Mouse (Mus musculus) embryonic facial prominence, embryonic 12.5 days (tissue): ENCODE results near the gene Chst8. TPM values are rescaled to one million over a fixed set of nuclear protein-coding genes. Genes with fewer than 3 reads are reported as not detected.

ENCODE experiments used
- ATAC-seq: fragments of 200-750 bp; cut with Nextera tagmentation; 2 replicates; pipeline ENCODE4 v1.8.0; 2017; ENCODE audit not compliant: insufficient number of reproducible peaks, insufficient read depth, low FRiP score, low TSS enrichment
- H3K27ac ChIP-seq: fragments of 300-500 bp; sonication (generic); 2 replicates; pipeline ENCODE4 v1.5.1; 2016; ENCODE audit warnings: mild to moderate bottlenecking
- H3K27me3 ChIP-seq: fragments of 300-500 bp; sonication (generic); 2 replicates; pipeline ENCODE4 v1.6.1; 2016; ENCODE audit warnings: mild to moderate bottlenecking, moderate library complexity
- H3K36me3 ChIP-seq: fragments of 300-500 bp; sonication (generic); 2 replicates; pipeline ENCODE4 v1.6.1; 2016; ENCODE audit warnings: mild to moderate bottlenecking
- H3K4me1 ChIP-seq: fragments of 300-500 bp; sonication (generic); 2 replicates; pipeline ENCODE4 v1.6.1; 2016
- H3K4me2 ChIP-seq: fragments of 300-500 bp; sonication (generic); replicated peaks from 2 replicates; pipeline ENCODE4 v1.6.1; 2016; ENCODE audit warnings: mild to moderate bottlenecking, moderate library complexity
- H3K4me3 ChIP-seq: fragments of 300-500 bp; sonication (generic); 2 replicates; pipeline ENCODE4 v1.5.1; 2016; ENCODE audit warnings: mild to moderate bottlenecking
- H3K9ac ChIP-seq: fragments of 300-500 bp; sonication (generic); 2 replicates; pipeline ENCODE4 v1.6.1; 2016; ENCODE audit warnings: mild to moderate bottlenecking, moderate library complexity
- H3K9me3 ChIP-seq: fragments of 300-500 bp; sonication (generic); 2 replicates; pipeline ENCODE4 v1.6.1; 2016; ENCODE audit warnings: mild to moderate bottlenecking, moderate library complexity
- WGBS: fragments of 180-500 bp; shearing (Covaris S2); methylation state at CpG from one replicate; pipeline ENCODE4 v1.1.7; 2016; 5-methylcytosine and 5-hydroxymethylcytosine counted together
- polyA plus RNA-seq: library from polyadenylated mRNA; unstranded; fragments of >200 nt; fragmentation: Nextera tagmentation; extraction: Ambion mirVana; gene quantifications from 2 replicates; pipeline ENCODE4 v1.2.1, GENCODE M21; 2016

The Chst8 gene
- polyA plus RNA-seq, 1 experiment from 2014 or later = 10.6 TPM

DNA sequence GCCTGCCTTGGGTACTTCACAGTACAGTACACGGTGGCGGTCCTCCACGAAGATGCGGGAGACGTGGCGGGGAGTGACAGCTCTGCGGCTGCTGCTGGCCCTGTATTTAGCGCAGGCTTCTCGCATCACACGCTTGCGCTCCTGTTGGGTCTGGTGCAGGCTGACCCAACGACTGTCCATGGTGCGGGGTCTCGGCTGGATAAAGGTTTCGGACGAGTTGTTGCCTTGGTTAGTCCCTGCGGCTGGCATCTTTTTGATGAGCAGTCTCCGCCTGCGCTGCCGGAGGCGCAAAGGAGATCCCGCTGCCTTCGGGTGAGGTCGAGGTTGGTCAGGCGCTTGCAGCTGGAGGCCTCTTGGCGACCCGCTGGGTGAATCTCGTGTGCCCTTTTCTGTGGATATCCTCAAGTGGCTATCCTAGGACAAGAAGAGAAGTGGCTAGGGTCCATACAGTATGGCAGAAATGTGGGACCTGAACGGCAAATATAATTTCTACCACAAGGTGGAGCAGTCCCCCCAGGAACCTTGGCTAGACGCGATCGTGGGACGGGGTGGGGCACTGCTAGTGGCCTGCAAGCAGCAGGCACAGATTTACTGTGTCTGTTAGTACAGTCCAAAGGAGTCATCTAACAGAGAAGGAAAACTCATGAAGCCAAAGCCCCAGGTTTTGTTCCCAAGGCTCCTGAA, 136.5 kb downstream of the Chst8 start:
- peak; percentile 37; the same call in 1 of the 2 replicates for ATAC-seq

DNA sequence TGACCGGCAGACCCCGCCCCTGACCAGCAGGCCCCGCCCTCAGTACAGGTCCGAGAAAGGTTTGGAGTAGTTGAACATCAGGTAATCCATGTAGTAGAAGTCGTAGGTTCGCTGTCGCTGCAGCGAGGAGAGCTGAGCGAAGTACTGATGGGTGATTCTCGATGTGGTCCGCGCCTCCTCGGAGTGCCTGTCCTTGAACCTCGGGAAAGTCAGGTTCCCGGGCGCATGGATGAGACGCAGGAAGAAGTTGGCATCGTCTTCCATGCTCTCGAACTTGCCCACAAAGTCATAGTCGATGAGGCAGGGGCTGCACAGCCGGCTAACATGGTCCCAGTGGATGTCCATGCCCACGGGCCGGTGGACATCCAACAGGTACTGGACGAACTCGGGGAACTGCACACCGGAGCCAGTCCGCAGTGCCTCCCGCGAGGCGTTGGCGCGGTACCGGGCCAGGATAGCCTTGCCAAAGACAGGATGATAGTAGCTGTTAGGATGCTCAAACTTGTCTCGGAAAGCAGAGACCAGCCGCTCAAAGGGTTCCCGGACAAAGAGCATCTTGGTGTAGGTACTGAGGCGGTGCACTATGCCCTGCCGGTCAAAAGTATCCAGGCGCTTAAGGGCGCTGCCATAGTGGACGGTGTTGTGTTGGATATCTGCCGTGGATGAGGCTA, 137.3 kb downstream of the Chst8 start:
- H3K9me3 ChIP-seq = no peaks in the 10 kb centered on the region
- H3K27ac ChIP-seq = no peak overlapping the region
- peak overlapping the region; percentile 27 for H3K4me3 ChIP-seq
- WGBS = 11% methylated on average over 42 of the region's 42 CpGs
- H3K4me1 ChIP-seq = peaks cover 13% of the 10 kb centered on the region; the same call in 1 of the 2 replicates
- no peaks in the 10 kb centered on the region for H3K36me3 ChIP-seq
- H3K9ac ChIP-seq = 0 out of 2 replicates have a peak overlapping the region, but pooled peaks have one; percentile 15
- H3K4me2 ChIP-seq = peak overlapping the region; percentile 54
- H3K27me3 ChIP-seq = peaks cover 43% of the 10 kb centered on the region
- no peak for ATAC-seq

More for the DNA sequence above, 136.5 kb downstream of the Chst8 start:
- Histone ChIP-seq H3K4me3 (peak overlapping the region; percentile 27), H3K4me2 (peak overlapping the region; percentile 54), H3K9me3 (no peaks in the 10 kb centered on the region), H3K9ac (0 out of 2 replicates have a peak overlapping the region, but pooled peaks have one; percentile 15), H3K27me3 (peaks cover 43% of the 10 kb centered on the region), H3K36me3 (no peaks in the 10 kb centered on the region), H3K4me1 (peaks cover 13% of the 10 kb centered on the region; the same call in 1 of the 2 replicates), H3K27ac (no peak overlapping the region)
- WGBS = 8% methylated on average over 33 of the region's 33 CpGs

DNA sequence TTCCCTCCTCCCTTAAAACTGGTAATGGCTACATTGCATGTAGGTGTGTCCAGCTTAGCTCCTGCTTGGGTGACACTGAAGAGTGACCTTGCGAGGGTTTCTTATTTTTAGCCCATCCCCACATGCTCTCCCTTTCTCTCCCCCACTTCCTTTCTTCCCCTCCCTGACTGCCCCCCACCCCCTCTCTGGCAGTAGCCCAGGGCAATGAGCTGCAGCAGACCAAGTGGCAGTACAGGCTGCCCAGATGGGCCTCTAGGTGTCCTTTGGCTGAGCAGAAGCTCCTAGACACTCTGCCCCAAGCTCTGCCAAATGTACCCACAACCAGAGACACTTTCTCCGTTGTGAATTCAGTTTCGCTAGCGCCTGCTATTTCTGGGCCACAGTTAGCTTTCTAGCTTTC, 139.6 kb downstream of the Chst8 start:
- H3K27me3 ChIP-seq = peaks cover 40% of the 10 kb centered on the region
- no peak for ATAC-seq

DNA sequence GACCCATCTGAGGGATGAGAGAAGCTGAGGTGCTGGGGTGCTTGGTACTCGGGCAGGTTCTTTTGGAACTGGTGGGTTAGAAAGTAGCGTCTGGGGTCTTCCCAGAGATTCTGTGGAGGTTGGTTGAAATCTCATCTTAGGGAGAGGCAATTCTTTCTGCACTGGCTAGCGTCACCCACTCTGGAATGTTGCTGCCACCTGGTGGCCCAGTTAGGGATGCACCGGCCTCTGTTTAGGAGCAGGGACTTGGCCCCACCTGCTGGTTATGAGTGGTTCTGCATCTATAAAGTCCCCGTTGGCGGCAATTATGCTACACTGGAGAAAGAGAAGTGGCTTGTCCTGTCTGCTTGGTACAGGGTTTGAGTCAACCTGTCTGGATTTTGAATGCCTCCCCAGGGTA, 140.6 kb downstream of the Chst8 start:
- no peak overlapping the region for H3K27ac ChIP-seq
- H3K4me1 ChIP-seq = peaks cover 18% of the 10 kb centered on the region; the same call in 1 of the 2 replicates
- ATAC-seq = no peak
- no peaks in the 10 kb centered on the region for H3K36me3 ChIP-seq
- H3K4me2 ChIP-seq = no peak overlapping the region
- no peak overlapping the region for H3K9ac ChIP-seq
- peaks cover 40% of the 10 kb centered on the region for H3K27me3 ChIP-seq
- no peak overlapping the region for H3K4me3 ChIP-seq
- no peaks in the 10 kb centered on the region for H3K9me3 ChIP-seq
- WGBS = 2% methylated on average over 6 of the region's 6 CpGs

More for the DNA sequence above, 139.6 kb downstream of the Chst8 start:
- Histone ChIP-seq H3K36me3 (no peaks in the 10 kb centered on the region), H3K4me1 (peaks cover 18% of the 10 kb centered on the region; the same call in 1 of the 2 replicates), H3K4me3 (no peak overlapping the region), H3K9ac (no peak overlapping the region), H3K9me3 (no peaks in the 10 kb centered on the region), H3K4me2 (no peak overlapping the region), H3K27ac (no peak overlapping the region)
- WGBS = 71% methylated on average over 4 of the region's 4 CpGs

DNA sequence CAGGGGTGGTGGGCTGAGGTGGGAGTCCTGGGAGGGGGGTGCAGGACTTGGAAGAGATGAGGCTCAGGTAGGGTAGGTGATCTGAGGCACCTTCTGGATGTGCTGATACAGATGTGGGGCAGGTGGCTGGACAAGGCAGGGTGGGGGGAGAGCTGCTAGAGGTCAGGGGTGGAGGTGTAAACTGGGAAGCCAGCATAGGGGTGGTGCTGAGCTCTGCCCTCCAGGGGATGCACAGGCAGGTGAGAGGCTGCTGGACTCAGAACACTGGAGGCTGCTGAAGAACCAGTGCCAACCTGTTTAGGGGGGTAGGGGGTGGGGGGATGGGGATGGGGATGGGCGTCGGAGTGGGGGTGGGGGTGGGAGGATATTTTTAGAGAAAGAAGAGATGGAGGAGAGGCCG, 141.7 kb downstream of the Chst8 start:
- WGBS = 83% methylated on average over 3 of the region's 3 CpGs
- Histone ChIP-seq H3K27ac (no peak overlapping the region), H3K9ac (no peak overlapping the region), H3K4me3 (no peak overlapping the region), H3K4me2 (no peak overlapping the region), H3K4me1 (peaks cover 16% of the 10 kb centered on the region; the same call in 1 of the 2 replicates), H3K9me3 (no peaks in the 10 kb centered on the region), H3K36me3 (no peaks in the 10 kb centered on the region), H3K27me3 (peaks cover 36% of the 10 kb centered on the region)
- ATAC-seq = no peak

DNA sequence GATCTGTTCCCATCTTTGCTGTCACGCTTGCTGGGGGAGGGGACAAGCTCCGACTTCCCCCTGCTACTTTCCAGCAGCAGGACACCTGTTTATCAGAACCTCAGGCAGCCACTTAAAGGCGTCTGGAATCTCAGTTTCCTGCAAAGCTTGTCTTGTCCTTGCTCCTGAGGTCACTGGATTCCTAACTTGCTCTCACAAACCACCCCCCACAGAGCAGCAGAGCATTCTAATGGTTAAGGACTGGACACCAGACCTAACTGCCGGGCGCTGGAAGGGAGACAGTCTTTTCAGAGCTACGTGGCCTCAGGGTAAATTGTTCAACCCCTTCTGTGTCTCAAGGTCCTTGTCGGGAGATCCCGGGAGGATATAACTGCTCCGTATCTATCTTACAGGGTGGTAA, 143.2 kb downstream of the Chst8 start:
- H3K4me3 ChIP-seq = no peak overlapping the region
- H3K4me1 ChIP-seq = 0 out of 2 replicates have a peak, but pooled peaks cover 5% of the 10 kb centered on the region
- H3K36me3 ChIP-seq = no peaks in the 10 kb centered on the region
- H3K27me3 ChIP-seq = peaks cover 22% of the 10 kb centered on the region
- 8% methylated on average over 9 of the region's 9 CpGs for WGBS
- H3K27ac ChIP-seq = no peak overlapping the region
- H3K4me2 ChIP-seq = no peak overlapping the region
- no peak for ATAC-seq
- H3K9me3 ChIP-seq = no peaks in the 10 kb centered on the region
- H3K9ac ChIP-seq = no peak overlapping the region

DNA sequence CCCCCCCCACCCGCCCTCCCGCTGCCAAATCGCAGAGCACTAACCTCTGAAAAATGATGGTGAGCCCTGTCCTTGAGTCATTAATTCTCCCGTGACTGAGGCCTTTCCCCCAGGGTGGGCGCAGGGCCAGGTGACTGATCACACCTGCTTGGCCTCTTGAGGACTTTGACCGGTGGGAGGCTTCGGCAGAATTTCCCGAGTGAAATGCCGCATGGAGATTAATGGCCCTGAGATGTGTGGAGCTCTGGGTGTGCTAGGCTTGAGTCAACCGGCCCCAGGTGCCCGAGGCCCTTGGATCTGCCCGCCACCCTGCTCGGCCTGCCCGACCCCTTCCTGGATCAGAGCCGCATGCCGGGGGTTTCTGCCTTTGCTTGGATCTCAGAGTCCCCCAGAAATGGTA, 144.6 kb downstream of the Chst8 start:
- 85% methylated on average over 16 of the region's 16 CpGs for WGBS
- ATAC-seq = no peak
- no peak overlapping the region for H3K4me2 ChIP-seq

DNA sequence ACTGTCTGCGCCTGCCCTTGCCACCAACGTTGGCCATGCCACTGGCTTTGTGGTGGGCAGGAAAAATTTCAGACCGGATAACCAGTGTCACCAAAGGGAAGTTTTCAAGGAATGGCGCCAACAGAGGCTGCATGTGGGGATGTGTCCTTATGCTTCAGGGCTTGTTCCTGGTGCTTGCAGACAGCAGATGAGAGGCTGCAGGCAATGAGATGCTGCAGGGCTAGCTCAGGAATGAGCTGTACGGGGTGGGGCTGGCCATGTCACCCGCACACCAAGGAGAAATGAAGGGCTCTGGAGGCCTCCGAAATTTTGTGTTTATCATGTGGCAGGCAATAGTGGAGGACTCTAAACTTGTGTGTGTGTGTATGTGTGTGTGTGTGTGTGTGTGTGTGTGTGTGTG, 149.4 kb downstream of the Chst8 start:
- no peaks in the 10 kb centered on the region for H3K27me3 ChIP-seq
- H3K9ac ChIP-seq = no peak overlapping the region
- no peak for ATAC-seq
- 41% methylated on average over 7 of the region's 7 CpGs for WGBS
- H3K4me1 ChIP-seq = 0 out of 2 replicates have a peak, but pooled peaks cover 6% of the 10 kb centered on the region
- no peak overlapping the region for H3K27ac ChIP-seq
- no peaks in the 10 kb centered on the region for H3K36me3 ChIP-seq
- no peak overlapping the region for H3K4me2 ChIP-seq
- H3K4me3 ChIP-seq = no peak overlapping the region
- H3K9me3 ChIP-seq = no peaks in the 10 kb centered on the region

More for the DNA sequence above, 144.6 kb downstream of the Chst8 start:
- no peaks in the 10 kb centered on the region for H3K9me3 ChIP-seq
- H3K4me3 ChIP-seq = no peak overlapping the region
- H3K27me3 ChIP-seq = peaks cover 7% of the 10 kb centered on the region; the same call in 1 of the 2 replicates
- H3K4me1 ChIP-seq = 0 out of 2 replicates have a peak, but pooled peaks cover 5% of the 10 kb centered on the region
- no peak overlapping the region for H3K27ac ChIP-seq
- no peaks in the 10 kb centered on the region for H3K36me3 ChIP-seq
- no peak overlapping the region for H3K9ac ChIP-seq

DNA sequence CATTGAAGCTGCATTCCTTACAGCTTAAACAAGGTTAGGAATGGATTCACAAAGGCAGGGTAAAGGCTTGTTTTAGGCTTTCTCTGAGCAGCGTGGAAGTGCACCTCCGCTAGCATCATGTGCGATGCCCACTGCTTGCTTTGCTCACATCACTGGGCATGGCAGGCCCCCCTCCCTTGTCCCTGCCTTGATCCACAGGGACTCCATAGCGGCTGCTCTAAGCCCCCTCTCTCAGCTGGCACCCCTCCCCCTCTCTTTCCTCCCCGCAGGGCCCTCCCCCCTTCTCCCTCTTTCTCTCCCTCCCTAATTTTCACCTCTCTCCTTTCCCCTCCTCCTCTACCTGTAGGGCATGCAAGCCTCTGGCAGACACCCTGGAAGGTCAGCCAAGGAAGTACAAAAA, 150.3 kb downstream of the Chst8 start:
- no peaks in the 10 kb centered on the region for H3K9me3 ChIP-seq
- ATAC-seq = no peak
- 15% methylated on average over 5 of the region's 5 CpGs for WGBS
- no peak overlapping the region for H3K27ac ChIP-seq
- H3K27me3 ChIP-seq = no peaks in the 10 kb centered on the region
- H3K4me3 ChIP-seq = no peak overlapping the region
- H3K9ac ChIP-seq = no peak overlapping the region
- H3K4me2 ChIP-seq = no peak overlapping the region
- no peaks in the 10 kb centered on the region for H3K36me3 ChIP-seq
- 0 out of 2 replicates have a peak, but pooled peaks cover 6% of the 10 kb centered on the region for H3K4me1 ChIP-seq

DNA sequence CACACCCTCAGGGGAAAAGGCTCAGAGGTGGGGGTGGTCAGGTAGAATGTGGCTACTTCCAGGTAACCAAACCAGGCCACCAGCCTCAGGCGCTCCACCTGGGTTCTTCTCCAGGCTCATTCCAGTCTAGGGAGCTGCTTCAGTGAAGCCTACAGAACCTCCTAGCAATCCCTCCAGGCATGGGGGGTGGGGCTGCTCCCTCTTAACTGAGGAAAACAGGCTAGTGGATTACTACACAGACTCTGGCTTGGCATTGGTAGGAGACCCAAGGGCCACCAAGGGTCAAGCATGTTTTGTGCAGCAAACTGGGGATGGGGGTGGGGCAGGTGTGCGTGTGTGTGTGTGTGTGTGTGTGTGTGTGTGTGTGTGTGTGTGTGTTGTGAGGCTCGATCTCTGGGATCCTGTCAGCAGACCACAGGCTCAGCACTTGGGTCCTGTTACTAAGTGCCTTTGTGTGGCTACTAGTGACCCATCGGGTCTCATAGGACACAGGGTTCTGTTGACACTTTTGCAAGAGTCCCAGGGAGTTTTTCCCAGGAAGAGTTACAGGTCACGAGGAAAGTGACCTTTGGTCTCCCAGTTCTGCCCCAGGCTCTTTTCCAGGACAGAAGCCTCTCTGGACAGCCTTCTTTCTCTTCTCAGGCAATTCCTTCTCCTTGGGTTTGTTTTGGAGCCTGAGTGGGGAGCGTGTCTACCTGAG, 153.0 kb downstream of the Chst8 start:
- H3K9ac ChIP-seq = no peak overlapping the region
- H3K36me3 ChIP-seq = no peaks in the 10 kb centered on the region
- no peak overlapping the region for H3K4me2 ChIP-seq
- no peak overlapping the region for H3K27ac ChIP-seq
- H3K4me3 ChIP-seq = no peak overlapping the region
- no peaks in the 10 kb centered on the region for H3K27me3 ChIP-seq
- 0 out of 2 replicates have a peak, but pooled peaks cover 6% of the 10 kb centered on the region for H3K4me1 ChIP-seq
- no peak for ATAC-seq
- no peaks in the 10 kb centered on the region for H3K9me3 ChIP-seq
- 37% methylated on average over 6 of the region's 6 CpGs for WGBS

DNA sequence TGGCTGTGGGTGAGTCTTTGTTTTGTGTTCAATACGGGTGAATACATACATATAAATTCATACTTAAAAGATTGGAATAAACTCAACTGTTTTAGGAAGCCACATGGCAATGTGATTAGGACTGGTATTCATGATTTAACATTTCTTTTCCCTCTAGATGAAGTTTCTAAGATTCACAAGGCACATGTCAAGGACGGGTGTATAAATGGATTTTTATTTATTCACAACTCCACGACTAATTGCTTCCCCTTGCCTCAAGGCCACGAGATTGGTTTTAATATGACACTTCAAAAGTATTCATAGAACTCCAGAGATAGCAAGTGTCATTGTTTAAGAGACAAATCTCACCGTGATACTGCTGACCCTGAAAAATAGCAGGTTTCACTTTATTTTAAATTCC, 155.9 kb downstream of the Chst8 start, which contains the start of gene Kctd15:
TSS of gene Kctd15 (minus strand) at position 101 of the 400 bp plus-strand sequence.
- 61% methylated on average over 5 of the region's 5 CpGs for WGBS
- Histone ChIP-seq H3K36me3 (no peaks in the 10 kb centered on the region), H3K9ac (peak within 1 kb of the TSS; percentile 95), H3K9me3 (no peaks in the 10 kb centered on the region), H3K4me3 (peak within 1 kb of the TSS; percentile 89), H3K4me2 (peak within 1 kb of the TSS; percentile 82), H3K27me3 (no peaks in the 10 kb centered on the region), H3K4me1 (peaks cover 9% of the 10 kb centered on the region), H3K27ac (peak within 1 kb of the TSS; percentile 100)
- no peak for ATAC-seq
